Mouse (Mus musculus) testis, adult 2 months (tissue): ENCODE measurements around the gene Sh3yl1.

Experiments used
- CTCF ChIP-seq: fragments of 200-500 bp; IDR thresholded peaks from 2 replicates; pipeline ENCODE4 v1.5.1; 2012; ENCODE audit warnings: low read depth, mild to moderate bottlenecking, inconsistent platforms, low read length, moderate library complexity; ENCODE audit not compliant: control insufficient read depth, insufficient read depth, insufficient replicate concordance
- POLR2A ChIP-seq: fragments of 200-500 bp; IDR thresholded peaks from 2 replicates; pipeline ENCODE4 v1.6.1; 2012; ENCODE audit warnings: low read depth, mild to moderate bottlenecking, inconsistent platforms, low read length, moderate library complexity; ENCODE audit not compliant: control insufficient read depth

DNA sequence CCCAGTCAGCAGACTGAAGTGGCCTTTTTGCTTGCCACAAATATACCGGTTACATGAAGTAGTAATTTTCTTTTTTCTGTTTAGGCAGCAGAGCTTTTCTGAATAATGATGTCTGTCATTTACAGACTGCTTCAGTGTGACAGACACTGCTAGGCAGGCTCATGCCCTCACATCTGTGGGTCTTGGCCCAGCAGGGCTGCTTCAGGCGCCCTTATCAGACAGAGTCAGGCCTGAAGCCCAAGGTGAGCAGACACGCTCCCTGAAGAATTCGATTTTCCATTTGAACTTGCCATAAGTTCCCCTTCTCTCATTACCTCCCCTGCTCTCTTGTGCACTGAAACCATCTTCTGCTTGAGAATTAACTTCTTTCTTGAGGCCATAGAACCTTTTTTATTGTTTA is 23.5 kb upstream of the Sh3yl1 start:
- TF ChIP-seq POLR2A (no peak), CTCF (no peak)
